Mouse (Mus musculus) thymus, postnatal 0 days (tissue): ENCODE measurements at regions not wholly inside any gene's neighbourhood (a gene's known extent, or its start where the extent isn't known, plus 50 kb on each side); places are given as distances from the start of the nearest gene placed in this dataset.

ENCODE experiments used
- DNase-seq: peaks from one replicate; pipeline ENCODE4 v3.0.0-alpha.2; 2015; ENCODE audit warnings: low spot score

DNA sequence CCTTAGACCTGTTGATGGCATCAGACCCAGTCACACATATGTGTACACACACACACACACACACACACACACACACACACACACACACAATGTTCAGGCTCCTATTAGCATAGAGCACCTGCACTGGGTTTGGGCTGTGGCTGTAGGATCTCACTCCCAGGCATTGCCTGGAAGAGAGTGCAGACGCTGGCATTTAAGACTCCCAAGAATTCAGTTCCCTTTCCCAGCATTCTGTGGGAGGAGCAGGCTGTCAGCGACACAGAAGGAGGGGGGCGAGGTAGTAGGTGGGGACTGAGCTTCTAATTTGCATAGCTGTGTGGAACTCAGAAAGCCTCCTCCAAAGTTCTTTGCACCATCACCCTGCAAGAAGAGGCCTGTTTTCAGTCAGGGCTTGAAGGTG lies 374.2 kb upstream of the Fam49b start:
- DNase-seq = no peak

DNA sequence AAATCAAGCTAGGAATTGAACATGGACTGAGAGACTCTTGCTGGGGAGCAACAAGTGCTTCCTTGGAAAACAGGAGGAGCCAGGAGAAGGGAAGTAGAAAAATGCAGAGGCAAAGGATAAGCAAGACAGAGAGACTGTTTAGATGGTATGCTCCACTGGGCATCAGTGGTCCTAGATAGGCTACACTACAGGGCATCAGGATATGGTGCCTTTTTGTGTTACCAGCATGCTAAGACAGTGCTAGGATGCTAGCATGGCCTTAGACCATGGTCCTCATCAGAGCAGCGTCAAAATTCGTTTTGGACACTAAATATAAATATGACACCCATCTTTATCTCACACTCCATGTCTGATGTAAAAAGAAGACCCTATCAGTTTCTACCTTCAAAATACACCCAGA lies 374.6 kb upstream of the Fam49b start:
- no peak for DNase-seq

DNA sequence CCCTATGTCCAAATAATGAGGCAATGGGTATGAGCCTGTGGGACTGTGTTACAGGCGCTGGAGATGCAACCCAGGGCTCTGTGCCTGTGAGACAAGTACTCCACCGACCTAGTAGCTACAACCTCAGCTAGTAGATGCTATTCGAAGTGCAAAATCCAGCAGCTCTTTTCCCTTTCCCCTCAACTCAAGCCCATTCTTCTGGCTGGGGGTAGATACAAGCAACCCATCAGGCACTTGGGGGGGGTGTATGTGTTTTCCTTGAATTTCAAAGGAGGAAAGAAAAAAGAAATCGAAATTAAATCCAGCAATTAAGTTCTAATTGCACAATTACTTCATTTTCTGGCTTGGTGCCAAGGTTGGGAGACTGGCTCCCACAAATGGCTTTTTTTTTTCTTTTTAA lies 372.4 kb upstream of the Gm21798 start:
- DNase-seq = no peak

DNA sequence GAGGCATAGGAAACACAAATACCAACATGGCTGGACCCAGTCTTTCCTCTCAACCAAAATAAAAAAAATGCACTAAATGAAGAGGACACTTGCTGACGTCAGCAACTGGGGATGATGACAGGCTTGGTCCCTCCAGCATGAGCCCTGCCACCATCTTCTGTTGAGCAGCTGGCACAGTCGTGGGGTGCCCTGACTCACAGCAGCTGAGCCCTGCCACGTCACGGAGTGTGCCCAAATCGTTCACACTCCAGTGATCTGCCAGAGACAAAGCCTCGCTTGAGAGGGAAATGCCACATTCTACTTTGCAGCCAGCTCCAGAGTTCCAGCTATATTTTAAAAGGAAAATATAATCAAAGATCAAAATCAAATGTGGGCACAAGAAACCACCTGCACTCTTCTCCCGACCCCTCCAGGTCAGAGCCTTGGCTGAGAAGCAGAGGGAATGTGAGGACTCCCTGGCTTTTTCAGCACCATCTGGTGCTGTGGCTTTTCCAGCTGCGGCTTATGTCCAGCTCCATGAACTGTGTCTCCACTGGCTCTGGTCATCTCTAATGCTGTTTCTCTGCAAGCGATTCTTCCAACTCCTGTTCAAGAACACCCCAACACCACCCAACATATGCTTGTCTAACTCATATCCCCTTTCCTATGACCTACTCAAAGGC lies 371.0 kb upstream of the Gm21798 start:
- no peak for DNase-seq

DNA sequence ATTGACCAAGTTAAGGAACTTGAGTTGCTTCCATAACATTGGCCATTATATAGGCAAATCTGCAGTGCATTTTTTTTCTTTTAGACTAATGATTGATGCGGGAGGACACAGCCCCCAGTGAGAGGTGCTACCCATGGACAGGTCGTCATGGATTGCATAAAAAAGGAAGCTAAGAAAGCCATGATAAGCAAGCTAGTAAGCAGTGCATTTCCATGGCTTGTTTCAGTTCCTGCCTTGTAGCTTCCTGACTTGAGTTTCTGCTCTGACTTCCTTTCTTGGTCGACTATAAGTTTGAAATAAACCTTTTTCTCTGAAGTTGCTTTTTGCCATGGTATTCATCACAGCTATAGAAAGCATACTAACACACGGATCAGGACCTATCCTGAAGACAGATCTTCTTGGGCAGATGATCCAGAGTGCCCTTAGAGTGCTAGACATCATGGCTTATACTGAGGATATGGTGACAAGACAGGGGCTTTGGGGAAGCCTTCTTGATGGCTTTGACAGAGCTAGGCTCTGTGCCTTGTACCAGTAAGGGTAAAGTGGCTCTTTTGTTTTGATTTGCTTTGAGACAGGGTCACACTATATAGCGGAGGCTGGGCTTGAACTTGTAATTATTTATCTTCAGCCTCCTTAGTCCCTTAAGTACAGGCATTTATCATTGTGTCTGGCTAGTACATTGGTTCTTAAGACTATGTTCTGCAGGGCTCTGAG lies 370.1 kb upstream of the Gm21798 start:
- no peak for DNase-seq

DNA sequence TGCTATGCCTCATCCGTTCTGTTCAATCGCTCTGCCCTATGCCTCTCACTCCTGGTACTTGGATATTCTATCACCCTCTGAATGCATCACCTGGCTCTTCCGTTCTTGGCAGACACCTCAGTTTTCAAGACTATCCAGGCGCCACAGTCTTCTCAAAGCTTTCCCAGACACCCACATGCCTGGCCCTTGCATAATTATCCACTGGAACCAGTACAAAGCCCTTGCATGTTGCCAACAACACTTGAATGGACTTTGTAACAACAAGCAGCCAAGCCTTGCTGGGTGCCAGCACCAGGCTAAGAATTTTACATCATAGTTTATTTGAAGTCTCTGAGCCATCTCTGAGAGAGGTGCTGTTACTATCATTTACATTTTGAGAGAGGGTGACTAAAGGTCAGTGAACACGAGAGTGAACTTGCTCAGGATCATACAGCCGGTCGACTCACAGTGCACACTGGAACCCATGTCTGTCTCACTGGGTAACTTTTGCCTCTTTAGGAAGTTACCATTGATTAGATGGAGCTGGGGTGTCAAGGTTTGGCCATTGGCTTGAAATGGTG lies 368.8 kb upstream of the Gm21798 start:
- no peak for DNase-seq

DNA sequence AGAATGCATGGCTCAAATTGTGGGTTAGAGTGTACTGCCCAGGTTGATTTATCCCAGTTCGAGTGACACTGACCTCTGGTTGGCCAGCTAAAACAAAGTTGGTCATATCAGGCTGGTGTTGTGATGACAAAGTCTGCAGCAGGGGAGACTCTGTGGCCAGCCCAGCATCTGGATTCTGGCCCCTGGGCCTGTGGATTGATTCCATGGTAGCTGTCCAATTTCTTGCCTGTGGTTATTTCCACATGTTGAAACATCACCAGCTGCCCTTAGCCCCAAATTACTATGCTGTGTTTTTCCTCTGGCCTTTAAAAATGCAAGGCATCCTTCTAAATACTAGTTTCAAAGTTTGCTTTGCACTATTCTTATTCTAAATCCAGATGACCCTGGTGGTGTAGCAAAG lies 346.8 kb upstream of the Gm21798 start:
- no peak for DNase-seq

DNA sequence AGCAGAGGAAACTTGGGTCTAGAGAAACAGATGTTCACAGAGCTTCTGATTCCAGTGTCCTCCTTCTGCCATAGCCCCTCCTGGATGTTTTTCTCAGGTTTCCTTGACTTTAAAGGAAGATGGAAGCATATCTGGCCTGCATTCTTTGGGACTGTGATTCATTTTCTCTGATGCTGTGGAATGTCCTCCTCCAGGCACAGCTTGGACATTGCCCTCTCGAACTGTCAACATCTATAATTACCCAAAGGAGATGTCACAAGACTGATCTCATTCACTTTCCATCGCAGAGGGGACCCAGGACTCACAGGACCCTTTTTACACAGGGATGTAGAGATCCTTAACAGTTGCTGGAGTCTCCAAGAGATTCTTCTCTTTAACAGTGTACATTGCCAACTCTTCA lies 345.9 kb upstream of the Gm21798 start:
- no peak for DNase-seq

DNA sequence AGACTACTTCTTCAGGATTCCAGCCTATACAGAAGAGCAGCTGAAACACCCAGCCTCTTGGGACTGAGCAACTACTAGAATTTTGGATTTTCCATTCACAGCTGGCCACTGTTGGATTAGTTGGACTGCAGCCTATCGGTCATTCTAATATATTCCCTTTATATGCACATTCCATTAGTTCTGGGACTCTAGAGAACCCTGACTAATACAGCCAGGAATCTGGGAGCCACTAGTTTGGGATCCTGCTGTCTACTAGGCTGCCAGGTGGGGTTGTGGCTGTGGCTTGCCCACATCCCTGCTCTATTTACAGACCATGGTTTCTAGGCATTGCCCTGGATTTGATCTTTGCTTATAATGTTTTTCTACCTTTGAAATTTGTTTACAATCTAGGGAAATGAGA lies 343.3 kb upstream of the Gm21798 start:
- DNase-seq = no peak

DNA sequence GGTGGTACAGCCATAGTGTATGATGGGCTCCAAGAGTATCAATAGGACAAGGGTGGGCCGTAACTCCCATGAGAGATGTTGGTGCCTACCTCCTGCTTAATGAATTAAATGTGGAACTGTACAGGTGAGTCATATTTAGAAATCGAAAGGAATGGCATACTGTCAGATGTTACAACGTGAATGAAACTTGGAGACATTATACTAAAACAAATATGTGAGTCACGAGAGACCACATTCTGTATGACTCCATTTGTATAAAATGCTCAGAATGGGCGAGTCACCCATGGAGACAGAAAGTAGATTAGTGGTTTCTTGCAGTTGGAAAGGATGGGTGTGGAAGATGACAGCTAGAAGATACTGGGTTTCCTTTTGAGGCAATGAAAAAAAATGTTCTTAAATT lies 340.4 kb upstream of the Gm21798 start:
- no peak for DNase-seq

DNA sequence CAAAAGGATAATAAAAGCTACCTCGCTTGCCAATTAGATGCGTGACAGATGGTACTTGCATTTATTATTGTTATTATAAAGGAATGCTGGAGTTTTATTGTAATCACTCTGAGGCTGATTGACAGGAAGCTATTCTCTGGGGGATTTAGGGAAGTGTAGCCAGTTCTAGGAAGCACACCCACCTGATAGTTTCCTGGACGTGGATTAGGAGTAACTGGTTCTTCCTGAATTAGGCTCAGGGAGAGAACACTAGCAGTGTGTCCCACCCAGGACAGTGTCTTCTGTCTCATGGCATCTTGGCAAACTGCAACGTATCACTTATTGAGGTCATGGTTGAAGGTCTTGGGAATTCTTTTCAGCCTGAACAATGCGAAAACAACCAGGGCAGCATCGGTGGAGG lies 336.9 kb upstream of the Gm21798 start:
- no peak for DNase-seq

DNA sequence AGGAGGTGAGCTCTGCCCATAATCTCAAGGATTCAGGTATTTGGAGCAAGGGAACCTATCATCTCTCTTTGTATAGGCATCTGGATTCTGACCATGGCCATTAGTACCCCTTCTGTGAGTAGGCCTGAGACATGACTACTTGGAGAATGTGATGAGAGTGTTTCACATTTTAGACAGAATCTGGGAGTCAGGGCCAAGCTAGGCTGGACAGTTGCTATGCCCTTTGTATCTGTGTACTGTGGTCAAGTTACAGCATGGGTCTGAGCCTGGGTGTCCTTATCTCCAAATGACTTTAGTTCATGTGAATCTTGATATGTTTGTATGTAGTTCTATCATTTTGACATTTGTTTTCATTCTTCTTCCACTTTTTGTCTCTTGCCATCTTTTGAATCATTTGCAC lies 336.3 kb upstream of the Gm21798 start:
- no peak for DNase-seq

DNA sequence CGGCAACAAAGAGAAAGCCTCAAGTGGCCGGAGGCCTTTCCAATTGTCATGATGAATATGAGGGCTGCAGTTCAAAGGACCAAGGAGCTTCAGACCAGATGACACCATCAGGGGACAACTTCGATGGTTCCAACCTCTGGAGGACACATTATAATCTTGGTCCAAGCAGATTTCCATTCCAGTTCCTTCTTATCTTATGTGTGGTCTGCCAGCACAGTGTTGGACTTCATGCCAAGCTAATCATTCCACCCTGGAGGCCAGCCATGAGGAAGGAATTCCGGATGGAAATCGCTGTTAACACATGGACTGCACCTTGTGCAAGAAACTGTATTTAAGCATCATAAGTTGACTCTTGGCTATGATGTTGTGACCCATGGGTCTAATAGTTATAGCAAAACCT lies 334.5 kb upstream of the Gm21798 start:
- DNase-seq = no peak

DNA sequence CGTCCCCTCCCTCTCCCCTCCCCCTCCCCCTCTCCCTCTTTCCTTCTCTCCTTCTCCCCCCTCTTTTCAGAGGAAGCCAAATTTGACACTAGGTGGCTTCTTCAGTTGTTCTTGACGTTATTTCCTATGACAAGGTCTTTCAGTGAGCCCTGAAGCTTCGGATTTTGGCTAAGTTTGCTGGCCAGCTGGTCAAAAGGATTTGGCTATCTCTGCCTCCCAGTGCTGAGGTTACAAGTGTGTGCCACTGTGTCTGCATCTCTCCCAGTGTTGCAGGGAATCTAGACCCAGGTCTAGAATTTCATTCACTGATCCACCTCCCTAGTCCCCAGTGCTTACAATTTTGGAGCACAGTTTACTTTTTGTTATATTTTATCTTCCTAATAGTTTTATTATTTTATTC lies 329.7 kb upstream of the Gm21798 start:
- DNase-seq = no peak

DNA sequence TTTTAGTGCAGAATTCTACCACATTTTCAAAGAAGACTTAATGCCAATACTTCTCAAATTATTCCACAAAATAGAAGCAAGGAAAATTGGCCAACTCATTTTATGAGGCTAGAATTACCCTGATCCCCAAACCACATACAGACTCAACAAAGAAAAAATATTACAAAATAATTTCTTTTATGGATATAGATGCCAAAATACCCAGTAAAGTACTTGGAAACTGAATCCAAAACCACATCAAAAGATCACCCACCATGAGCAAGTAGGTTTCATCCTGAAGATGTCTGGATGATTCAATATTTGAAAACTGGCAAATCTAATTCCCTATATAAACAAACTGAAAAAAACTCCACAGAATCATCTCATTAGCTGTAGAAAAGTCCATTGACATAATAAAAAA lies 316.7 kb upstream of the Gm21798 start:
- DNase-seq = no peak

DNA sequence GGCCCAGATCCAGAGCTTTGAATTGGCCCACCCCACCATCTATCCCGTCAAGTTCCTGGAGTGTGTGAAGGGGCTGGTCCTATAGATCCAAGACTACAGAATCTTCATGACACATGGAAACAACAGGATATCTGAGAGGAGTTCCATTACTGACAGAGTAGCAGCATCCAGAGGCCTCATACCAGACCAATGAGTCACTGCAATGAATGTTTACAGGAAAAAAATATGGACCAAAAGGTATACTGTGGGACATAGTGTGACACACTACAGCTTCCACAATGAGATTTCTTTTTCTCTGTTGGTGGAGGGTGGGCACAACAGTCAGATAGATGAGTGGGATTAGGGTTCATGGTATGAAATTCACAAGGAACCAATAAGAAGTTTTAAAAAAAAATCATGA lies 316.0 kb upstream of the Gm21798 start:
- no peak for DNase-seq

DNA sequence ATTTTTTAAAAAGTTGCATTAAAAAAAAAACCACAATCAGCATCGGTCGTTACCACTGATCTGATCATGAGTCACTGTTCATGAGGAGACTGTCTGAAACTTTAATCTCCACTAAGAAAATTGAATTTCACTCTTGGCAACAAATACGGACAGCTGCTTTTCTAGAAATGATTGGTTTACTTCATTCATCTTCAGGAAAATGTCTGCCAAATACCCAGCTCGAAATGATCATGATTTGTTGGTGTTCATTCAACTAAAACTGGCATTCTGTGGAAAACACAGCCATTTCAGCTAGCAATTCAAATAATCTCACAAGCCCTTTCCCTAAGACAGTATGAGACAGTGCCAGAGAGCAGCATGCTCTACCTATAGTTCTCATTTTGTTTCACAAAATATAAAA lies 312.7 kb upstream of the Gm21798 start:
- no peak for DNase-seq

DNA sequence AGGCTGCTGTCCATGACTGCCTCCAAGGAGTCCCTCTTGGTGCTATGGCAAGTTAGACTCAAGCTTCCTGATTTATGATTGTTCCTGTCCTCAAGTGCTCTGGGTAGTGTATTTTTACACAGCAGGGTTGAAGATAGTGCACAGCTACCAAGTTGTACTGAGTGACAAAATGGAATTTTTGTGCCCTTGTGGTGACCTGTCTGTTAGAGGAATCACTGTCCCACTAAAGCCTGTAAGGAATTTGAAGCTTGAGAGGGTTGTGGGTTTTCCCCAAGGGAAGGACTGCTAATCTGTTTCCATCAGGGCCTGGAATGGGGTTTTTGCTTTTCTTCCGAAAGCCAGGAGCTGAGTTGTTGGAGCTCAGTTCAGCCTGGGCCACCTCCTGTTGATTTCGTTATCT lies 306.8 kb upstream of the Gm21798 start:
- no peak for DNase-seq

DNA sequence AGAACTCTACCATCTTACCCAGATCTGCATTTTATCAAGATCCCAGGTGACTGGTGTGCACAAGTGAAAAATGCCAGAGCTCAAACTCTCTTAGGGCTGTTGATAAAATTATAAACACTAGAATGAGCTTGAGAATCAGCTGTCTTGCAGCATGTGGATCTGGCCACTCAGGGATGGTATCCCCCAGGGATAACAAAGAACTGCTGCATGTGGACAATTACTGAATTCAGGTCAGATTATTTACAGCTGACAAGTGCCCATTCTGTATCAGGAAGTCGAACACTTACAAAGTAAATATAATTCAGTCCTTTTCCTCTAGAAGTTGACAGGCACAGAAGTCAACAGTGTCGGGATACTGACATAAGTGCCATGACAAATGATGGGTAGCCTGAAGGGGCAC lies 306.3 kb upstream of the Gm21798 start:
- DNase-seq = no peak

DNA sequence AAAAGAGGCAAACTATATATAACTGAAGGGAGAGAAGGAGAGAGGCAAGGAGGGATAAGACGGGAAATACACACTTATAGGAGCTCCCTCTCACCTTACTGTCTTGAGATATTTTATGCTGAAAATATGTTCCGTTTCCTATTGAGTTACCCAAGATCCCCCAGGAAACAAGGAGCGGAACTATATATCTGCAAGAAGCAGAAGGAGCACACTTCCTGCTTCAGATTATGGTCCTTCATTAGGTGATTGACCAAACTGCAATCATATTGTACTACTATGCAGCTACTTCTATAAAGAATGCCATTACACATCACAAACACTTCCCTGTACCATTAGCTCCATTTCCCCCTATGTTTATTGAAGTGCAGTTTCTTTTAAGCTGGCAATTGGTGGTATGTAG lies 304.9 kb upstream of the Gm21798 start:
- no peak for DNase-seq

DNA sequence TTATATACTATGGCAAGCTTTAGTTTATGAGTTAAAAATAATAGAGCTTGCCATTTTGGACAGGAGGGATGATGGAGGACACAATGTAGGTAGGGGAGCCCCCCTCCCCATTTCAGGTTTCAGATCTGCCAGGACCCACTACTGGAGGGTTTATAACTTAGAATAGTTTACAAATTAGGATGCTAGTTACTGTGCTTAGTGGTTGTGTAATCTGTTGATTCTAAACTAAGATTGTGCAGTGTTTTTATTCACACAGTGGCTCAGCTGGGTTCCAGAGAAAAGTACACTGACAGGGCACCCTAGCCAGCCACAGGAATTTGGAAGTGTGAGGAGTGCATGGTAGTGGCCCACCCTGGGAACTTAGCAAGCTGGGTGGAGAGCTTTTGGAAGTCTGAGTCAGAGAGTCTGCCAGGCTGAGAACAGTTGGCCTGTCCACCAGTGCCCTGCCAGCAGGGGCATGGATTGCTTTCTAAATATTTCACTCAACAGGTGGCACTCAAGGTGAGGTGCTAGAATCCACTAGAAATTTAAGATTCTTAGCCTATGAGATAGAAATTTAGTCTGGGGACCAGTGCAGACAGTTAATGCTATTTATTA lies 303.9 kb upstream of the Gm21798 start:
- DNase-seq = no peak

DNA sequence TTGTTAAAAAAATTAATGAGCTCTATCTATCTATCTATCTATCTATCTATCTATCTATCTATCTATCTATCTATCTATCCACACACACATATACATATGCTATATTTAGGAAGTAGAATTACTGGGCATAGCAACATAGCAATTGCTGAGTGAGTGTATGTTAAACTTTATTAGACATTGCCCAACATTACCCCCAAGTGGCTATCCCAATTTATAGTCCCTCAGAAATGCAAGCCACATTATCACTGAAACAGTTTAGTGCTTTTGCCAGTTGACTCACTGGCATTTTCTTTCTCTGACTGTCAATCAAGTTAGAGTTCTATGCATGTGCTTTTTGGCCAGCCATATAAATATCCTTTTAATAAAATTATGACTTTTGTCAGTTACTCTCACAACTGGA lies 302.3 kb upstream of the Gm21798 start:
- DNase-seq = no peak

DNA sequence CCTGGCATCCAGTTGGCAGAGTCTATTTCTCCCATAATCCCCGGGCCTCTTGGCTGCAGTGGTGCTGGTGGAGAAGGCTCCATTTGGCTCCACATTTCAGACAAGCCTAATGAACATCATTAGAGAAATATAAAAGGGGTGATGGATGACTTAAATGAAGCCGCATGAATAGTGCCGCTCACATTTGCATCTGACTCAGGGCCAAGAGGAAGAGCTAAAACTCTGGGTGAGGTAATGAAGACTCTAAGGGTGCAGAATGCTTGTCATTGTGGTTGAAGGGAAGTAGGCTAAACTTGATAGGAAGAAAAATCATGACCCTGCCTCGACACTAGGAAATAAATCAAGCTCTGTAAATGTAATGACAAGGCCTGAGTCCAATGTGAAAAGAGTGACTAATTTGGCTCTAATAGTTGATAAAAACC lies 298.3 kb upstream of the Gm21798 start:
- no peak for DNase-seq
